Mouse (Mus musculus) B cell, adult 62 days (primary cell): Measurements from ENCODE around the gene Vmn1r79. TPM values are rescaled to one million over a fixed set of nuclear protein-coding genes. Genes with fewer than 3 reads are reported as not detected.

ENCODE experiments used
- total RNA-seq: library from RNA; stranded (reverse); gene quantifications from 4 replicates; pipeline ENCODE4 v1.2.4, GENCODE M21; 2023

Gene Vmn1r79
- not detected in 4 replicates for total RNA-seq

DNA sequence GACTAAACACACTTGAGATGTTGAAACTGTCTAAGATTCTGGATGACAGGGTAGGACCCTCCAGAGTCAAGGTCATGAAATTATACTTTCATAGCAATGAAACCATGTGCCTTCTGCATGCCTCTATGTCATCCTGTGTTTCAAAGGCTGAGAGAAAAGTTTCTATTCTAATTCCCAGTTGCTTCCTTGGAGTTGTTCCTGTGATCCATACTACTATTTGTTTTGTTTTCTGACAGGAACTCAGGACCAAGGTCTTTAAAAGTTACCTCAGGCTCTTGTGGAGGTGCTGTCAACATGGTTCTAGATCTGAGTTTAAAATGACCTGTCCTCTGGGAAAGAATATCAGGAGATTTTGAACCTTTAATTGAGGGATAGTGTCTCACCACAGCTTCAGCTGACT lies at the start of gene Vmn1r79:
Gene Vmn1r79, plus strand, starts transcription at position 301 of the 400 bp plus-strand sequence.

DNA sequence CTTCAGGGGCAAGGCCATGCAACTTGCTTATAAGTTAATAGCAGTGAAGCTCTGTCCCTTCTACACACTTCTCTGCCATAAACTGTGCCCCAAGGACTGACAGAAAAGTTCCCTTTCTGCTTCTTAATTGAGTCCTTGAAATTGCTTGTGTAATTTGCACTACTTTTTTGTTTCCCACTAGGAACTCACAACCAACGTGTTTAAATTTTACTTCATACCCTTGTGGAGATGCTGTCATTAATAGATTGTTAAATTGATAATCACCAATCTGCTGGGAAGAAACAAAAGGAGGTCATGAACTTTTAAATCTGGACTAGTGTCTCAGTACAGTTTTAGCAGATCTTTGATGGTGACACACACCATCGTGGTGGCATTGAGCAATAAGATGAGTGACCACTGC lies 21.1 kb upstream of the Vmn1r79 start, which contains the start of gene Vmn1r78:
Gene Vmn1r78, plus strand, starts transcription at position 301 of the 400 bp plus-strand sequence.

DNA sequence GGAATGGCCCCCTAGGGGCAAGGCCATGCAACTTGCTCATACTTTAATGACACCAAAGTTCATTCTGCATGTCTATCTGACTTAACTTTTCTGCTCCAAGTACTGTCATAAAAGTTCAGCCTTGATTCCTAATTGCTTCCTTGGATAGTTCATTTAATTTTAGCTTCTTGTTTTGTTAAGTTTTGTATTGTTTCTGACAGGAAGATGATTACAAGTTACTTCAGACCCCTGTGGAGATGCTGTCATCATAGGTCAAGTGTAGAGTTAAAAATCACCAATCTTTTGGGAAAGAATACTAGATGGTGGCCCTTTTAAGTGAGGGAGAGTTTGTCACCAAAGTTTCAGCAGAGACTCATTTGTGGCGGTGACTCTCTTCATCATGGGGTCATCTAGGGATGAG lies 17.9 kb downstream of the Vmn1r79 start, which contains the start of gene Vmn1r80:
Gene Vmn1r80, plus strand, starts transcription at position 301 of the 400 bp plus-strand sequence.

Other genes with a start within 250 kb of the Vmn1r79 start
- gene Vmn1r76, start 233.1 kb upstream of the Vmn1r79 start, total RNA-seq = not detected in 4 replicates
- gene Vmn1r77, start 134.5 kb upstream of the Vmn1r79 start, total RNA-seq = not detected in 4 replicates
- gene Vmn1r78, start 21.0 kb upstream of the Vmn1r79 start, total RNA-seq = not detected in 4 replicates
- not detected in 4 replicates for gene Vmn1r80, start 18.0 kb downstream of the Vmn1r79 start, total RNA-seq
- gene Vmn1r81, start 97.0 kb downstream of the Vmn1r79 start, total RNA-seq = not detected in 4 replicates
- not detected in 4 replicates for gene Vmn1r82, start 129.2 kb downstream of the Vmn1r79 start, total RNA-seq
- not detected in 4 replicates for gene Vmn1r83, start 158.2 kb downstream of the Vmn1r79 start, total RNA-seq
- not detected in 4 replicates for gene Vmn1r84, start 198.0 kb downstream of the Vmn1r79 start, total RNA-seq